Comparison of ENCODE assay signal across 8 mouse cellular contexts in genomic region chr7:13037366-13037765, GRCm38 (mm10). TPM values are rescaled to one million over a fixed set of nuclear protein-coding genes. Genes with fewer than 3 reads are reported as not detected.
A peak's percentile ranks its signal among the peaks of the same experiment; 100 is the strongest.
DNase-seq lines count a peak whose midpoint lies in the region; ATAC-seq and TF ChIP-seq lines count a peak whose summit lies in the region.

No protein-coding gene starts in this region.

- no peak for TF ChIP-seq POLR2A in CH12.LX (IDR thresholded peaks at IDR 0.05; ENCODE audit: low read depth, low read length)
- no peak for TF ChIP-seq POLR2A in cortical plate, adult 2 months (IDR thresholded peaks at IDR 0.05; ENCODE audit: extremely low read depth, insufficient read depth, low read length)

- in situ Hi-C loops in CH12.LX (cut with MboI; ENCODE audit: low pct_ligation_motif_present, low pct_unique_long_range_greater_than_20kb, low sequenced_read_pairs) = no loop called here

- no peak for TF ChIP-seq RAD21 in CH12.LX (IDR thresholded peaks at IDR 0.05; ENCODE audit: low read depth, low read length)

- H3K27me3 ChIP-seq in heart, embryonic 16.5 days (ENCODE audit: control insufficient read depth, insufficient read depth, low read length) = peaks cover 4% of the 10 kb centered on the region; the same call in 1 of the 2 replicates
- no peaks in the 10 kb centered on the region for H3K27me3 ChIP-seq in CH12.LX (replicated peaks)
- peaks cover 3% of the 10 kb centered on the region; the same call in 1 of the 2 replicates for H3K27me3 ChIP-seq in intestine, embryonic 15.5 days (replicated peaks)
- H3K27me3 ChIP-seq in neural tube, embryonic 15.5 days (replicated peaks) = peaks cover 21% of the 10 kb centered on the region

- H3K36me3 ChIP-seq in heart, embryonic 16.5 days (ENCODE audit: control insufficient read depth, insufficient read depth) = peaks cover 15% of the 10 kb centered on the region
- peaks cover 23 to 35% of the 10 kb centered on the region in 2 experiments for H3K36me3 ChIP-seq in CH12.LX (replicated peaks in 1 of 2; ENCODE audit: control insufficient read depth in 1 of 2, insufficient read depth in 1 of 2, low read length in 1 of 2)
- H3K36me3 ChIP-seq in intestine, embryonic 15.5 days = peaks cover 18% of the 10 kb centered on the region; the same call in 1 of the 2 replicates
- H3K36me3 ChIP-seq in neural tube, embryonic 15.5 days = peaks cover 24% of the 10 kb centered on the region

- WGBS in heart, embryonic 16.5 days = under 1% methylated on average over 32 of the region's 33 CpGs
- WGBS in intestine, embryonic 15.5 days = under 1% methylated on average over 26 of the region's 33 CpGs
- WGBS in neural tube, embryonic 15.5 days = under 1% methylated on average over 31 of the region's 33 CpGs

- H3K27ac ChIP-seq in heart, embryonic 16.5 days (ENCODE audit: low read length) = peak overlapping the region; percentile 99
- H3K27ac ChIP-seq in CH12.LX (ENCODE audit: insufficient read depth, low read depth) = peak overlapping the region; percentile 100
- H3K27ac ChIP-seq in cortical plate, adult 2 months (ENCODE audit: insufficient read depth, low read length) = peak overlapping the region; percentile 91
- peak overlapping the region; percentile 100 for H3K27ac ChIP-seq in intestine, embryonic 15.5 days
- peak overlapping the region; percentile 100 for H3K27ac ChIP-seq in neural tube, embryonic 15.5 days (replicated peaks)

- peak overlapping the region; percentile 87 for H3K4me3 ChIP-seq in heart, embryonic 16.5 days (ENCODE audit: low read length)
- peak overlapping the region; percentile 84 to 92 (median 91) for H3K4me3 ChIP-seq in CH12.LX (replicated peaks in 1 of 3; ENCODE audit: low read depth in 2 of 3, low read length in 2 of 3, poor library complexity in 1 of 3)
- peak overlapping the region; percentile 74 for H3K4me3 ChIP-seq in cortical plate, adult 2 months (ENCODE audit: insufficient read depth, low read length)
- peak overlapping the region; percentile 87 for H3K4me3 ChIP-seq in intestine, embryonic 15.5 days (replicated peaks)
- H3K4me3 ChIP-seq in neural tube, embryonic 15.5 days (replicated peaks) = peak overlapping the region; percentile 82

- dilution Hi-C loops in CH12.LX (cut with MboI; ENCODE audit: extremely low pct_ligation_motif_present, extremely low pct_unique_long_range_greater_than_20kb, low sequenced_read_pairs) = no loop called here

- no peak for TF ChIP-seq EP300 in CH12.LX (IDR thresholded peaks at IDR 0.05; ENCODE audit: low read length)

- peak; percentile 4; the same call in 1 of the 2 replicates for ATAC-seq in heart, embryonic 16.5 days (replicated peaks; ENCODE audit: extremely low read depth, insufficient read depth, low FRiP score)
- peak; percentile 4; the same call in 1 of the 2 replicates for ATAC-seq in intestine, embryonic 15.5 days
- ATAC-seq in neural tube, embryonic 15.5 days (ENCODE audit: low FRiP score) = no peak

- peaks cover 33% of the 10 kb centered on the region for H3K4me1 ChIP-seq in heart, embryonic 16.5 days (ENCODE audit: control insufficient read depth, insufficient read depth, low read length)
- peaks cover 19 to 55% of the 10 kb centered on the region in 2 experiments for H3K4me1 ChIP-seq in CH12.LX (ENCODE audit: control insufficient read depth in 1 of 2, insufficient read depth in 2 of 2)
- peaks cover 3% of the 10 kb centered on the region; the same call in 1 of the 2 replicates for H3K4me1 ChIP-seq in cortical plate, adult 2 months (ENCODE audit: control insufficient read depth, insufficient read depth, low read length)
- H3K4me1 ChIP-seq in intestine, embryonic 15.5 days (replicated peaks) = peaks cover 31% of the 10 kb centered on the region
- H3K4me1 ChIP-seq in neural tube, embryonic 15.5 days = peaks cover 55% of the 10 kb centered on the region

- no peak for TF ChIP-seq CTCF in CH12.LX (conservative IDR thresholded peaks at IDR 0.05 in 1 of 2, IDR thresholded peaks at IDR 0.05 in 1 of 2; ENCODE audit: low read depth in 2 of 2, low read length in 2 of 2)
- TF ChIP-seq CTCF in cortical plate, adult 2 months (IDR thresholded peaks at IDR 0.05; ENCODE audit: extremely low read depth, insufficient read depth, low read length) = no peak

- H3K4me2 ChIP-seq in heart, embryonic 16.5 days (ENCODE audit: low read depth, low read length) = peak overlapping the region; percentile 96
- peak overlapping the region; percentile 69 for H3K4me2 ChIP-seq in CH12.LX (ENCODE audit: insufficient read depth, low read depth, poor library complexity, severe bottlenecking)
- H3K4me2 ChIP-seq in intestine, embryonic 15.5 days (replicated peaks) = peak overlapping the region; percentile 75
- H3K4me2 ChIP-seq in neural tube, embryonic 15.5 days = peak overlapping the region; percentile 74

- H3K9me3 ChIP-seq in heart, embryonic 16.5 days (replicated peaks; ENCODE audit: control insufficient read depth, low read length) = no peaks in the 10 kb centered on the region
- no peaks in the 10 kb centered on the region for H3K9me3 ChIP-seq in CH12.LX (replicated peaks; ENCODE audit: low read length)
- H3K9me3 ChIP-seq in intestine, embryonic 15.5 days = no peaks in the 10 kb centered on the region
- H3K9me3 ChIP-seq in neural tube, embryonic 15.5 days (replicated peaks) = no peaks in the 10 kb centered on the region

- peak overlapping the region; percentile 90 for H3K9ac ChIP-seq in heart, embryonic 16.5 days (ENCODE audit: low read length)
- H3K9ac ChIP-seq in CH12.LX (ENCODE audit: insufficient read depth, low read depth) = peak overlapping the region; percentile 96
- peak overlapping the region; percentile 99 for H3K9ac ChIP-seq in intestine, embryonic 15.5 days
- H3K9ac ChIP-seq in neural tube, embryonic 15.5 days (replicated peaks) = peak overlapping the region; percentile 100

- H3K79me2 ChIP-seq in CH12.LX (replicated peaks; ENCODE audit: control insufficient read depth, extremely low read depth, insufficient read depth, poor library complexity, severe bottlenecking) = peaks cover 20% of the 10 kb centered on the region

- no peak for DNase-seq in heart, postnatal 4 days
- DNase-seq in CH12.LX (ENCODE audit: extremely low read depth) = no peak
- no peak for DNase-seq in natural killer cell, adult 2 months (ENCODE audit: low spot score in 2 of 2)
- no peak for DNase-seq in embryo, embryonic 10.5 days (ENCODE audit: low spot score)

TF ChIP-seq in CH12.LX, 34 proteins besides CTCF, POLR2A, EP300 and RAD21 (continues in another document):
- TF ChIP-seq SIN3A (IDR thresholded peaks at IDR 0.05; ENCODE audit: low read length) = peak; percentile 73; the same call in 1 of the 2 replicates
- TF ChIP-seq UBTF (IDR thresholded peaks at IDR 0.05; ENCODE audit: low read depth, low read length) = no peak
- no peak for TF ChIP-seq IRF4 (IDR thresholded peaks at IDR 0.05; ENCODE audit: low read depth, low read length)
- no peak for TF ChIP-seq MEF2A (IDR thresholded peaks at IDR 0.05; ENCODE audit: borderline replicate concordance, low read depth, low read length)

RNA-seq across cellular contexts. Expression of gene Ube2m, which starts 0.7 kb away (rescaled TPM):
- 49.0 and 94.2 TPM in 2 replicates for polyA plus RNA-seq in heart, embryonic 16.5 days (2015; fragmentation: Nextera tagmentation; extraction: Ambion mirVana)
- total RNA-seq in heart, postnatal 4 days (2021) = 100 to 1,000 TPM; 193 to 202 TPM
- total RNA-seq in CH12.LX (2012; rRNA removed) (134 and 156 TPM in 2 replicates), CH12.LX (2014; rRNA removed) (227 and 244 TPM in 2 replicates)
- polyA plus RNA-seq in CH12.LX (2012; ENCODE audit: insufficient read length, low read depth) = 215 and 272 TPM in 2 replicates
- polyA plus RNA-seq in cortical plate, adult 2 months (2012; rRNA removed) = 400 and 402 TPM in 2 replicates
- 109 and 118 TPM in 2 replicates for polyA plus RNA-seq in intestine, embryonic 15.5 days (2015; fragmentation: Nextera tagmentation; extraction: Ambion mirVana)
- polyA plus RNA-seq in neural tube, embryonic 15.5 days (2015; fragmentation: Nextera tagmentation; extraction: Ambion mirVana) = 129 and 149 TPM in 2 replicates

RNA-seq across cellular contexts. Expression of gene Chmp2a, which starts 2.8 kb away (rescaled TPM):
- polyA plus RNA-seq in heart, embryonic 16.5 days (2015; fragmentation: Nextera tagmentation; extraction: Ambion mirVana) = 146 TPM in 2 replicates
- 100 to 1,000 TPM; 114 to 129 TPM for total RNA-seq in heart, postnatal 4 days (2021)
- total RNA-seq in CH12.LX (2012; rRNA removed) (110 and 115 TPM in 2 replicates), CH12.LX (2014; rRNA removed) (131 and 141 TPM in 2 replicates)
- 134 and 148 TPM in 2 replicates for polyA plus RNA-seq in CH12.LX (2012; ENCODE audit: insufficient read length, low read depth)
- polyA plus RNA-seq in cortical plate, adult 2 months (2012; rRNA removed) = 224 and 229 TPM in 2 replicates
- 162 and 177 TPM in 2 replicates for polyA plus RNA-seq in intestine, embryonic 15.5 days (2015; fragmentation: Nextera tagmentation; extraction: Ambion mirVana)
- polyA plus RNA-seq in neural tube, embryonic 15.5 days (2015; fragmentation: Nextera tagmentation; extraction: Ambion mirVana) = 165 and 170 TPM in 2 replicates

RNA-seq across cellular contexts. Expression of gene Mzf1, which starts 17.2 kb away (rescaled TPM):
- polyA plus RNA-seq in heart, embryonic 16.5 days (2015; fragmentation: Nextera tagmentation; extraction: Ambion mirVana) = 1.7 and 2.1 TPM in 2 replicates
- 1 to 10 TPM; 1.2 TPM for total RNA-seq in heart, postnatal 4 days (2021)
- total RNA-seq in CH12.LX (2012; rRNA removed) (0.46 and 0.55 TPM in 2 replicates), CH12.LX (2014; rRNA removed) (0.31 and 0.34 TPM in 2 replicates)
- polyA plus RNA-seq in CH12.LX (2012; ENCODE audit: insufficient read length, low read depth) = 0.50 and 0.68 TPM in 2 replicates
- polyA plus RNA-seq in cortical plate, adult 2 months (2012; rRNA removed) = 14.3 and 15.2 TPM in 2 replicates
- polyA plus RNA-seq in intestine, embryonic 15.5 days (2015; fragmentation: Nextera tagmentation; extraction: Ambion mirVana) = 2.1 and 2.5 TPM in 2 replicates
- polyA plus RNA-seq in neural tube, embryonic 15.5 days (2015; fragmentation: Nextera tagmentation; extraction: Ambion mirVana) = 7.7 and 8.8 TPM in 2 replicates

RNA-seq across cellular contexts. Expression of gene Zbtb45, which starts 27.5 kb away (rescaled TPM):
- polyA plus RNA-seq in heart, embryonic 16.5 days (2015; fragmentation: Nextera tagmentation; extraction: Ambion mirVana) = 17.4 and 20.4 TPM in 2 replicates
- total RNA-seq in heart, postnatal 4 days (2021) = 10 to 100 TPM; 11.0 to 12.1 TPM
- total RNA-seq in CH12.LX (2012; rRNA removed) (9.5 and 12.1 TPM in 2 replicates), CH12.LX (2014; rRNA removed) (6.7 and 6.8 TPM in 2 replicates)
- 16.7 and 17.1 TPM in 2 replicates for polyA plus RNA-seq in CH12.LX (2012; ENCODE audit: insufficient read length, low read depth)
- polyA plus RNA-seq in cortical plate, adult 2 months (2012; rRNA removed) = 32.2 and 33.4 TPM in 2 replicates
- 20.7 and 21.2 TPM in 2 replicates for polyA plus RNA-seq in intestine, embryonic 15.5 days (2015; fragmentation: Nextera tagmentation; extraction: Ambion mirVana)
- polyA plus RNA-seq in neural tube, embryonic 15.5 days (2015; fragmentation: Nextera tagmentation; extraction: Ambion mirVana) = 37.6 and 38.7 TPM in 2 replicates

RNA-seq across cellular contexts. Expression of gene Trim28, which starts 38.5 kb away (rescaled TPM):
- polyA plus RNA-seq in heart, embryonic 16.5 days (2015; fragmentation: Nextera tagmentation; extraction: Ambion mirVana) = 123 and 143 TPM in 2 replicates
- 100 to 1,000 TPM; 240 to 249 TPM for total RNA-seq in heart, postnatal 4 days (2021)
- 500 and 583 TPM in 2 replicates for total RNA-seq in CH12.LX (2012; rRNA removed)
- total RNA-seq in CH12.LX (2014; rRNA removed) = 495 and 516 TPM in 2 replicates
- polyA plus RNA-seq in CH12.LX (2012; ENCODE audit: insufficient read length, low read depth) = 728 and 891 TPM in 2 replicates
- polyA plus RNA-seq in cortical plate, adult 2 months (2012; rRNA removed) = 225 and 226 TPM in 2 replicates
- 218 and 244 TPM in 2 replicates for polyA plus RNA-seq in intestine, embryonic 15.5 days (2015; fragmentation: Nextera tagmentation; extraction: Ambion mirVana)
- polyA plus RNA-seq in neural tube, embryonic 15.5 days (2015; fragmentation: Nextera tagmentation; extraction: Ambion mirVana) = 202 and 224 TPM in 2 replicates
